Mouse (Mus musculus): Measurements from ENCODE around the gene Acer3.

DNA sequence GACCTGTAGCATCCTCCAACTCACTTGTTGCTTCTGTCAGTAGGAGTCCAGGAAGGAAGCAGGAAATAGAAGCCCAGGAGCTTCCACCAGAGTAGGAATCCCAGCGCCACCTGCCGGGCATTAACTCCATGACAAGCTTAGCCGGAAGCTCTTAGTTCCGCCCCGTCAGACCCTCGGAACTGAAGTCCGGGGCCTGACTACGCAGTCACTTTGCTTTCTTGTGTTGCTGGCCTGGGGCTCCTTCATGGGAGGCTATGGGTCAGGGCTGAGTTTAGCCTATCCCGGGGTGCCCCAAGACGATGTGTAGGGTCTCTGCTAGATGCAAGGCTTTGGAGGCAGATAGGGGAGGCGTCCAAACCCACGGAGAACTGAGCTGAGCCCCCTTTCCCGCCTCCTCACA is 20.5 kb upstream of the Acer3 start:
- TF ChIP-seq CTCF (IDR thresholded peaks at IDR 0.05 in 2 of 3, conservative IDR thresholded peaks at IDR 0.05 in 1 of 3; ENCODE audit: control insufficient read depth in 1 of 3, insufficient read depth in 1 of 3, low read depth in 2 of 3, low read length in 3 of 3, poor library complexity in 1 of 3, severe bottlenecking in 1 of 3) (peak; percentile 64 to 85 (median 82)), RAD21 (IDR thresholded peaks at IDR 0.05; ENCODE audit: low read depth, low read length) (peak; percentile 72), TCF12 (IDR thresholded peaks at IDR 0.05; ENCODE audit: low read depth, low read length) (0 out of 2 replicates have a peak, but pooled peaks have one; percentile 12), TAL1 (IDR thresholded peaks at IDR 0.05; ENCODE audit: low read length) (no peak), POLR2AphosphoS2 (IDR thresholded peaks at IDR 0.05; ENCODE audit: low read length) (no peak), MAZ (IDR thresholded peaks at IDR 0.05; ENCODE audit: low read depth, low read length) (peak; percentile 45; the same call in 1 of the 2 replicates), EP300 (IDR thresholded peaks at IDR 0.05; ENCODE audit: low read depth in 1 of 2, low read length in 2 of 2) (0 out of 4 replicates have a peak, but pooled peaks have one; percentile 9 to 13), ZMIZ1 (IDR thresholded peaks at IDR 0.05; ENCODE audit: low read depth, low read length) (no peak), POLR2A (IDR thresholded peaks at IDR 0.05; ENCODE audit: control insufficient read depth in 1 of 2, insufficient read depth in 1 of 2, low read depth in 1 of 2, low read length in 2 of 2, poor library complexity in 1 of 2) (no peak)

Data from MEL (cell line).